Mouse (Mus musculus) midbrain, postnatal 0 days (tissue): ENCODE data around the gene Pithd1. TPM values are rescaled to one million over a fixed set of nuclear protein-coding genes. Genes with fewer than 3 reads are reported as not detected.

Experiments
- ATAC-seq: fragments of 200-750 bp; cut with Nextera tagmentation; 2 replicates; pipeline ENCODE4 v1.8.0; 2017; ENCODE audit warnings: moderate number of reproducible peaks, mild to moderate bottlenecking, moderate TSS enrichment, moderate library complexity; ENCODE audit not compliant: low FRiP score
- DNase-seq: peaks from one replicate; pipeline ENCODE4 v3.0.0-alpha.2; 2015; ENCODE audit warnings: low spot score
- H3K27ac ChIP-seq: fragments of 300-500 bp; sonication (generic); 2 replicates; pipeline ENCODE4 v1.5.1; 2014; ENCODE audit warnings: low read depth, mild to moderate bottlenecking, low read length, mixed read lengths
- H3K27me3 ChIP-seq: fragments of 300-500 bp; sonication (generic); 2 replicates; pipeline ENCODE4 v1.6.1; 2014; ENCODE audit warnings: low read length, control low read depth, mixed read lengths; ENCODE audit not compliant: insufficient read depth
- H3K36me3 ChIP-seq: fragments of 300-500 bp; sonication (generic); 2 replicates; pipeline ENCODE4 v1.6.1; 2014; ENCODE audit warnings: low read length, control low read depth, mixed read lengths; ENCODE audit not compliant: insufficient read depth
- H3K4me1 ChIP-seq: fragments of 300-500 bp; sonication (generic); 2 replicates; pipeline ENCODE4 v1.6.1; 2014; ENCODE audit warnings: mild to moderate bottlenecking, control low read depth, antibody characterized with exemption, low read length, mixed read lengths; ENCODE audit not compliant: insufficient read depth
- H3K4me2 ChIP-seq: fragments of 300-500 bp; sonication (generic); 2 replicates; pipeline ENCODE4 v1.6.1; 2014; ENCODE audit warnings: low read depth, mild to moderate bottlenecking, low read length, mixed read lengths; ENCODE audit not compliant: poor library complexity, severe bottlenecking
- H3K4me3 ChIP-seq: fragments of 300-500 bp; sonication (generic); 2 replicates; pipeline ENCODE4 v1.5.1; 2014; ENCODE audit warnings: low read depth, mild to moderate bottlenecking, low read length, moderate library complexity
- H3K9ac ChIP-seq: fragments of 300-500 bp; sonication (generic); replicated peaks from 2 replicates; pipeline ENCODE4 v1.6.1; 2014; ENCODE audit warnings: mild to moderate bottlenecking, low read length, moderate library complexity, mixed read lengths; ENCODE audit not compliant: poor library complexity, severe bottlenecking
- H3K9me3 ChIP-seq: fragments of 300-500 bp; sonication (generic); 2 replicates; pipeline ENCODE4 v1.6.1; 2016; ENCODE audit warnings: low read length, control low read depth
- CTCF ChIP-seq: IDR thresholded peaks from 2 replicates; pipeline ENCODE4 v1.5.1; 2016; ENCODE audit warnings: antibody characterized with exemption, mild to moderate bottlenecking
- WGBS: fragments of 180-500 bp; shearing (Covaris S2); extraction: QIAGEN DNeasy Blood & Tissue Kit; methylation state at CpG from one replicate; pipeline ENCODE4 v1.1.7; 2014; 5-methylcytosine and 5-hydroxymethylcytosine counted together
- polyA plus RNA-seq: library from polyadenylated mRNA; unstranded; fragments of >200 nt; fragmentation: Nextera tagmentation; extraction: Ambion mirVana; gene quantifications from 2 replicates; pipeline ENCODE4 v1.2.1, GENCODE M21; 2015
- total RNA-seq: library from RNA; depleted of rRNA; stranded (reverse); fragments of >200 nt; gene quantifications from 2 replicates; pipeline ENCODE4 v1.2.3, GENCODE M21; 2014

The Pithd1 gene
- total and polyA plus RNA-seq, 2 experiments from 2014 or later: 61.6 to 101 TPM

GRCm38 (mm10) chr4:135972911-135973811 lies 13.9 kb downstream of the Pithd1 start:
- H3K4me1 ChIP-seq: peaks cover 8% of the 10 kb centered on the region; the same call in 1 of the 2 replicates
- H3K27ac ChIP-seq: peak overlapping the region; percentile 76; the same call in 1 of the 2 replicates
- no peak for TF ChIP-seq CTCF
- ATAC-seq (peak; percentile 28; the same call in 1 of the 2 replicates), DNase-seq (no peak)
- peak overlapping the region; percentile 93 for H3K4me2 ChIP-seq
- H3K36me3 ChIP-seq: peaks cover 47% of the 10 kb centered on the region
- H3K4me3 ChIP-seq: peak overlapping the region; percentile 98
- WGBS: 72% methylated on average over 13 of the region's 13 CpGs
- no peaks in the 10 kb centered on the region for H3K27me3 ChIP-seq
- H3K9me3 ChIP-seq: no peaks in the 10 kb centered on the region
- H3K9ac ChIP-seq: peak overlapping the region; percentile 95; the same call in 1 of the 2 replicates

- ATAC-seq (peak; percentile 78), DNase-seq (peak; percentile 93)
- peak within 1 kb of the TSS; percentile 95 for H3K9ac ChIP-seq
- peaks cover 54% of the 10 kb centered on the region for H3K36me3 ChIP-seq
- H3K27me3 ChIP-seq: no peaks in the 10 kb centered on the region
- peak; percentile 44 for TF ChIP-seq CTCF
- H3K9me3 ChIP-seq: no peaks in the 10 kb centered on the region
- H3K27ac ChIP-seq: peak within 1 kb of the TSS; percentile 76
- peak within 1 kb of the TSS; percentile 98 for H3K4me3 ChIP-seq
- H3K4me2 ChIP-seq: peak within 1 kb of the TSS; percentile 93
- under 1% methylated on average over 18 of the region's 19 CpGs for WGBS
- peaks cover 8% of the 10 kb centered on the region; the same call in 1 of the 2 replicates for H3K4me1 ChIP-seq
Measured at GRCm38 (mm10) chr4:135972556-135972906, 14.5 kb downstream of the Pithd1 start, which contains the start of gene Lypla2. Lypla2 (minus strand) TSS chr4:135972626.

GRCm38 (mm10) chr4:135971805-135972555 lies 15.1 kb downstream of the Pithd1 start:
- Histone ChIP-seq H3K9me3 (no peaks in the 10 kb centered on the region), H3K4me3 (peak overlapping the region; percentile 98), H3K9ac (peak overlapping the region; percentile 95), H3K36me3 (peaks cover 56% of the 10 kb centered on the region), H3K4me1 (peaks cover 8% of the 10 kb centered on the region; the same call in 1 of the 2 replicates), H3K27me3 (no peaks in the 10 kb centered on the region), H3K4me2 (peak overlapping the region; percentile 93), H3K27ac (peak overlapping the region; percentile 76)
- WGBS: under 1% methylated on average over 33 of the region's 35 CpGs
- no peak for DNase-seq
- TF ChIP-seq CTCF: no peak
- ATAC-seq: peak; percentile 25

GRCm38 (mm10) chr4:135970585-135970984 lies 16.5 kb downstream of the Pithd1 start:
- H3K4me2 ChIP-seq: no peak overlapping the region
- H3K9me3 ChIP-seq: no peaks in the 10 kb centered on the region
- H3K9ac ChIP-seq: no peak overlapping the region; the same call in 1 of the 2 replicates
- WGBS: 88% methylated on average over 11 of the region's 11 CpGs
- peaks cover 49% of the 10 kb centered on the region for H3K36me3 ChIP-seq
- TF ChIP-seq CTCF: no peak
- H3K4me3 ChIP-seq: no peak overlapping the region
- H3K4me1 ChIP-seq: peaks cover 8% of the 10 kb centered on the region; the same call in 1 of the 2 replicates
- ATAC-seq (no peak), DNase-seq (no peak)
- H3K27me3 ChIP-seq: no peaks in the 10 kb centered on the region
- no peak overlapping the region for H3K27ac ChIP-seq

- DNase-seq (no peak), ATAC-seq (no peak)
- TF ChIP-seq CTCF: no peak
- WGBS: 89% methylated on average over 13 of the region's 13 CpGs
- H3K4me2 ChIP-seq: no peak overlapping the region
- H3K27ac ChIP-seq: no peak overlapping the region
- no peak overlapping the region for H3K4me3 ChIP-seq
- no peak overlapping the region for H3K9ac ChIP-seq
- no peaks in the 10 kb centered on the region for H3K9me3 ChIP-seq
- peaks cover 15% of the 10 kb centered on the region; the same call in 1 of the 2 replicates for H3K4me1 ChIP-seq
- H3K27me3 ChIP-seq: no peaks in the 10 kb centered on the region
- peaks cover 39% of the 10 kb centered on the region for H3K36me3 ChIP-seq
Measured at GRCm38 (mm10) chr4:135969070-135969750, 17.9 kb downstream of the Pithd1 start.
